Comparison of ENCODE assay signal across 14 mouse cellular contexts in the genomic region with DNA sequence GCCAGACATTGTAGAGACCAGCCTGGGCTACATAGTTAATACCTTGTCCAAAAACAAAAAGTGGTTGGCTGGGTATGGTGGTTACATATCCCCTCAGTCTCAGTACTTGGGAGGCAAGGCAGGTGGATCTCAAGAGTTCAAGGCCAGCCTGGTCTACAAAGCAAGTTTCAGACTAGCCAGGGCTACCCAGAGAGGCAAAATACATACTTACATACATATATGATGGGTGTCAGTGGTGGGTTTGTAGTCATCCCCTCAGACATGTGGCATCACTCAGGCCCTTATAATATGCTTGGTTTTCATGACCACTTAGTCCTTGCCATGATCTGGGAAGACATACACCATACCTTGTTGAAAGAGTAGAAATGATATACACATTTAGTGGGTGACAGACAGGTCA.
"Had no signal": no experiment of that assay in that cellular context is flagged by ENCODE, and none has a peak within 500 bp of the region (broad histone marks: within the 10 kb centered on the region; RNA-seq: fewer than 3 reads in every experiment).

No protein-coding gene starts in this region.

- ATAC-seq: liver, postnatal 0 days had no signal

- H3K27ac ChIP-seq: liver, embryonic 13.5 days; liver, embryonic 15.5 days; midbrain, embryonic 12.5 days had no signal

- H3K27me3 ChIP-seq: liver, embryonic 13.5 days; liver, embryonic 15.5 days; megakaryocyte, embryonic 14.5 days; midbrain, embryonic 12.5 days had no signal

- H3K4me3 ChIP-seq: liver, embryonic 15.5 days; megakaryocyte, embryonic 14.5 days; midbrain, embryonic 12.5 days had no signal

- H3K9me3 ChIP-seq: liver, embryonic 13.5 days; liver, embryonic 15.5 days; megakaryocyte, embryonic 14.5 days; midbrain, embryonic 12.5 days had no signal

- DNase-seq: liver; liver, embryonic 13.5 days; liver, postnatal 0 days; lung, adult 2 months; lung, postnatal 14 days; lung, postnatal 36 days; midbrain, embryonic 14.5 days; right cerebral cortex, postnatal 14 days; thymus, adult 2 months; thymus, postnatal 25 days; thymus, postnatal 4 days had no signal

- H3K4me2 ChIP-seq: midbrain, embryonic 12.5 days had no signal

- H3K9ac ChIP-seq: liver, embryonic 15.5 days; liver, postnatal 0 days; midbrain, embryonic 12.5 days had no signal

- H3K36me3 ChIP-seq: midbrain, embryonic 12.5 days had no signal
